Mouse (Mus musculus) olfactory bulb, adult 2 months (tissue): ENCODE data around the gene Mlst8.

Source experiments
- CTCF ChIP-seq: fragments of 200-500 bp; IDR thresholded peaks from 2 replicates; pipeline ENCODE4 v1.5.1; 2012; ENCODE audit warnings: low read depth, mild to moderate bottlenecking, low read length, moderate library complexity; ENCODE audit not compliant: insufficient read depth
- POLR2A ChIP-seq: fragments of 200-500 bp; IDR thresholded peaks from 2 replicates; pipeline ENCODE4 v1.6.1; 2012; ENCODE audit warnings: mild to moderate bottlenecking, low read depth, low read length, moderate library complexity; ENCODE audit not compliant: insufficient read depth

GRCm38 (mm10) chr17:24446590-24446989 is 32.3 kb downstream of the Mlst8 start:
- TF ChIP-seq CTCF (no peak), POLR2A (no peak)
